Mouse (Mus musculus) G1E (cell line): ENCODE results near the gene Ppcs.

ENCODE experiments used
- CTCF ChIP-seq: IDR thresholded peaks from 2 replicates; pipeline ENCODE4 v1.5.1; 2012; ENCODE audit warnings: low read depth, low read length, inconsistent platforms, mixed read lengths
- GATA1 ChIP-seq: IDR thresholded peaks from 2 replicates; pipeline ENCODE4 v1.6.1; 2012; ENCODE audit warnings: borderline replicate concordance, low read length, inconsistent platforms, mixed read lengths
- GATA2 ChIP-seq: IDR thresholded peaks from 2 replicates; pipeline ENCODE4 v1.6.1; 2012; ENCODE audit warnings: low read depth, low read length, inconsistent platforms, borderline replicate concordance
- TAL1 ChIP-seq: conservative IDR thresholded peaks from 2 replicates; pipeline ENCODE4 v1.6.1; 2012; ENCODE audit warnings: low read depth, low read length, inconsistent platforms, mixed read lengths

GRCm38 (mm10) chr4:119425601-119426000, 3.4 kb upstream of the Ppcs start:
- no peak for TF ChIP-seq CTCF
- TF ChIP-seq GATA2 = no peak
- TF ChIP-seq GATA1 = no peak
- TF ChIP-seq TAL1 = no peak
